Mouse (Mus musculus) stomach, embryonic 14.5 days (tissue): Measurements from ENCODE around the gene Tead2. TPM values are rescaled to one million over a fixed set of nuclear protein-coding genes. Genes with fewer than 3 reads are reported as not detected.

Experiments used
- ATAC-seq: fragments of 200-750 bp; cut with Nextera tagmentation; 2 replicates; pipeline ENCODE4 v1.8.0; 2017; ENCODE audit warnings: low read depth, moderate TSS enrichment; ENCODE audit not compliant: insufficient number of reproducible peaks, insufficient read depth, low FRiP score
- H3K27ac ChIP-seq: fragments of 300-500 bp; sonication (generic); 2 replicates; pipeline ENCODE4 v1.5.1; 2014; ENCODE audit warnings: mild to moderate bottlenecking, low read length, moderate library complexity, mixed read lengths
- H3K27me3 ChIP-seq: fragments of 300-500 bp; sonication (generic); 2 replicates; pipeline ENCODE4 v1.6.1; 2014; ENCODE audit warnings: low read length, control low read depth, mixed read lengths; ENCODE audit not compliant: control insufficient read depth, insufficient read depth
- H3K36me3 ChIP-seq: fragments of 300-500 bp; sonication (generic); 2 replicates; pipeline ENCODE4 v1.6.1; 2014; ENCODE audit warnings: mild to moderate bottlenecking, control low read depth, low read length, moderate library complexity, mixed read lengths; ENCODE audit not compliant: control insufficient read depth, insufficient read depth
- H3K4me1 ChIP-seq: fragments of 300-500 bp; sonication (generic); 2 replicates; pipeline ENCODE4 v1.6.1; 2014; ENCODE audit warnings: low read length, control low read depth, mixed read lengths; ENCODE audit not compliant: control insufficient read depth, insufficient read depth
- H3K4me2 ChIP-seq: fragments of 300-500 bp; sonication (generic); replicated peaks from 2 replicates; pipeline ENCODE4 v1.6.1; 2014; ENCODE audit warnings: low read depth, low read length, control low read depth
- H3K4me3 ChIP-seq: fragments of 300-500 bp; sonication (generic); 2 replicates; pipeline ENCODE4 v1.5.1; 2014; ENCODE audit warnings: low read depth, low read length, control low read depth
- H3K9ac ChIP-seq: fragments of 300-500 bp; sonication (generic); replicated peaks from 2 replicates; pipeline ENCODE4 v1.6.1; 2014; ENCODE audit warnings: low read depth, mild to moderate bottlenecking, control low read depth, low read length, moderate library complexity, mixed read lengths
- H3K9me3 ChIP-seq: fragments of 300-500 bp; sonication (generic); 2 replicates; pipeline ENCODE4 v1.6.1; 2016; ENCODE audit warnings: low read depth, low read length, control low read depth; ENCODE audit not compliant: control insufficient read depth
- WGBS: fragments of 180-500 bp; shearing (Covaris S2); extraction: QIAGEN DNeasy Blood & Tissue Kit; methylation state at CpG from one replicate; pipeline ENCODE4 v1.1.7; 2014; 5-methylcytosine and 5-hydroxymethylcytosine counted together
- microRNA-seq: library from miRNA; unstranded; fragments of <30 nt; microRNA quantifications from one replicate; pipeline ENCODE4, GENCODE M21; 2016
- polyA plus RNA-seq: library from polyadenylated mRNA; unstranded; fragments of >200 nt; fragmentation: Nextera tagmentation; extraction: Ambion mirVana; gene quantifications from 2 replicates; pipeline ENCODE4 v1.2.1, GENCODE M21; 2014

Gene Tead2
- polyA plus RNA-seq, 1 experiment from 2014 or later = 167 TPM

- 61% methylated on average over 7 of the region's 7 CpGs for WGBS
- H3K27ac ChIP-seq = no peak overlapping the region
- H3K36me3 ChIP-seq = no peaks in the 10 kb centered on the region
- H3K27me3 ChIP-seq = no peaks in the 10 kb centered on the region
- no peak overlapping the region for H3K4me2 ChIP-seq
- ATAC-seq = no peak
- H3K9ac ChIP-seq = no peak overlapping the region
- no peak overlapping the region for H3K4me3 ChIP-seq
- no peaks in the 10 kb centered on the region for H3K9me3 ChIP-seq
- peaks cover 3% of the 10 kb centered on the region; the same call in 1 of the 2 replicates for H3K4me1 ChIP-seq
Measured at GRCm38 (mm10) chr7:45263006-45263607, 47.6 kb downstream of the Tead2 start.

- Histone ChIP-seq H3K27me3 (no peaks in the 10 kb centered on the region), H3K9ac (no peak overlapping the region), H3K9me3 (no peaks in the 10 kb centered on the region), H3K4me2 (no peak overlapping the region), H3K27ac (no peak overlapping the region), H3K36me3 (no peaks in the 10 kb centered on the region), H3K4me3 (no peak overlapping the region), H3K4me1 (peaks cover 3% of the 10 kb centered on the region; the same call in 1 of the 2 replicates)
- 74% methylated on average over 3 of the region's 3 CpGs for WGBS
- ATAC-seq = no peak
Measured at GRCm38 (mm10) chr7:45264348-45264747, 48.8 kb downstream of the Tead2 start.

- H3K4me2 ChIP-seq = no peak overlapping the region
- no peaks in the 10 kb centered on the region for H3K27me3 ChIP-seq
- no peak overlapping the region for H3K4me3 ChIP-seq
- WGBS = 72% methylated on average over 1 of the region's 1 CpGs
- peaks cover 3% of the 10 kb centered on the region; the same call in 1 of the 2 replicates for H3K4me1 ChIP-seq
- ATAC-seq = no peak
- no peaks in the 10 kb centered on the region for H3K9me3 ChIP-seq
- no peak overlapping the region for H3K27ac ChIP-seq
- H3K9ac ChIP-seq = no peak overlapping the region
- no peaks in the 10 kb centered on the region for H3K36me3 ChIP-seq
Measured at GRCm38 (mm10) chr7:45265518-45265917, 50.0 kb downstream of the Tead2 start.

- H3K9me3 ChIP-seq = no peaks in the 10 kb centered on the region
- no peak overlapping the region for H3K27ac ChIP-seq
- peaks cover 5% of the 10 kb centered on the region; the same call in 1 of the 2 replicates for H3K4me1 ChIP-seq
- no peak for ATAC-seq
- H3K4me2 ChIP-seq = no peak overlapping the region
- 47% methylated on average over 10 of the region's 10 CpGs for WGBS
- H3K27me3 ChIP-seq = no peaks in the 10 kb centered on the region
- H3K36me3 ChIP-seq = no peaks in the 10 kb centered on the region
- no peak overlapping the region for H3K4me3 ChIP-seq
- H3K9ac ChIP-seq = no peak overlapping the region
Measured at GRCm38 (mm10) chr7:45272786-45273412, 57.3 kb downstream of the Tead2 start.

- no peak for ATAC-seq
- 84% methylated on average over 8 of the region's 8 CpGs for WGBS
Measured at GRCm38 (mm10) chr7:45273672-45274071, 58.1 kb downstream of the Tead2 start.

GRCm38 (mm10) chr7:45277136-45277760 lies 61.7 kb downstream of the Tead2 start, which contains the start of gene Slc6a21:
Gene Slc6a21 (plus strand): TSS chr7:45277513.
- no peaks in the 10 kb centered on the region for H3K27me3 ChIP-seq
- no peaks in the 10 kb centered on the region for H3K9me3 ChIP-seq
- WGBS = 7% methylated on average over 43 of the region's 44 CpGs
- H3K4me2 ChIP-seq = peak within 1 kb of the TSS; percentile 57
- no peaks in the 10 kb centered on the region for H3K36me3 ChIP-seq
- H3K9ac ChIP-seq = no peak within 1 kb of the TSS
- peaks cover 5% of the 10 kb centered on the region; the same call in 1 of the 2 replicates for H3K4me1 ChIP-seq
- H3K4me3 ChIP-seq = peak within 1 kb of the TSS; percentile 34
- H3K27ac ChIP-seq = no peak within 1 kb of the TSS
- ATAC-seq = no peak; the same call in 1 of the 2 replicates

More at GRCm38 (mm10) chr7:45273672-45274071, 58.1 kb downstream of the Tead2 start:
- Histone ChIP-seq H3K27ac (no peak overlapping the region), H3K27me3 (no peaks in the 10 kb centered on the region), H3K9ac (no peak overlapping the region), H3K4me1 (peaks cover 5% of the 10 kb centered on the region; the same call in 1 of the 2 replicates), H3K4me3 (no peak overlapping the region), H3K36me3 (no peaks in the 10 kb centered on the region), H3K9me3 (no peaks in the 10 kb centered on the region), H3K4me2 (no peak overlapping the region)

Small RNA genes within 50 kb of the gene (microRNA-seq; reads per million reads assigned to microRNA genes)
- not detected for gene Mir7055

Other genes starting within 250 kb of the Tead2 start
- 24.7 and 25.0 TPM in 2 replicates for gene Cpt1c, start 240.9 kb upstream of the Tead2 start, polyA plus RNA-seq
- 165 and 186 TPM in 2 replicates for gene Prmt1, start 229.2 kb upstream of the Tead2 start, polyA plus RNA-seq
- 89.2 and 96.0 TPM in 2 replicates for gene Irf3, start 218.1 kb upstream of the Tead2 start, polyA plus RNA-seq
- 60.6 and 62.9 TPM in 2 replicates for gene Bcl2l12, start 217.0 kb upstream of the Tead2 start, polyA plus RNA-seq
- 48.9 and 49.8 TPM in 2 replicates for gene Scaf1, start 199.4 kb upstream of the Tead2 start, polyA plus RNA-seq
- gene Rras, start 197.8 kb upstream of the Tead2 start, polyA plus RNA-seq = 71.0 and 75.0 TPM in 2 replicates
- gene Prr12, start 162.9 kb upstream of the Tead2 start, polyA plus RNA-seq = 13.7 and 17.8 TPM in 2 replicates
- 58.9 and 63.6 TPM in 2 replicates for gene Nosip, start 153.3 kb upstream of the Tead2 start, polyA plus RNA-seq
- 20.7 and 20.9 TPM in 2 replicates for gene Prrg2, start 153.1 kb upstream of the Tead2 start, polyA plus RNA-seq
- 418 and 432 TPM in 2 replicates for gene Rcn3, start 123.5 kb upstream of the Tead2 start, polyA plus RNA-seq
- gene Fcgrt, start 111.9 kb upstream of the Tead2 start, polyA plus RNA-seq = 78.6 and 79.9 TPM in 2 replicates
- gene Rps11, start 91.3 kb upstream of the Tead2 start, polyA plus RNA-seq = 1,682 and 1,777 TPM in 2 replicates
- gene Rpl13a, start 87.0 kb upstream of the Tead2 start, polyA plus RNA-seq = 1,622 and 1,649 TPM in 2 replicates
- 0.65 and 0.83 TPM in 2 replicates for gene Gm45713, start 79.5 kb upstream of the Tead2 start, polyA plus RNA-seq
- gene Flt3l, start 79.3 kb upstream of the Tead2 start, polyA plus RNA-seq = 2.1 and 2.9 TPM in 2 replicates
- 103 and 114 TPM in 2 replicates for gene Pih1d1, start 61.5 kb upstream of the Tead2 start, polyA plus RNA-seq
- 43.4 and 54.1 TPM in 2 replicates for gene Aldh16a1, start 61.2 kb upstream of the Tead2 start, polyA plus RNA-seq
- gene Slc17a7, start 51.8 kb upstream of the Tead2 start, polyA plus RNA-seq = 0.20 TPM in 1 of 2 replicates, not detected in the other
- gene Gfy, start 36.2 kb upstream of the Tead2 start, polyA plus RNA-seq = not detected in 2 replicates
- gene Pth2, start 34.8 kb upstream of the Tead2 start, polyA plus RNA-seq = not detected in 2 replicates
- 0.22 and 0.55 TPM in 2 replicates for gene Ccdc155, start 10.9 kb upstream of the Tead2 start, polyA plus RNA-seq
- 0.45 and 1.2 TPM in 2 replicates for gene Dkkl1, start 3.6 kb upstream of the Tead2 start, polyA plus RNA-seq
- 2.2 and 3.5 TPM in 2 replicates for gene Cd37, start 23.4 kb downstream of the Tead2 start, polyA plus RNA-seq
- not detected in 2 replicates for gene Slc6a16, start 25.3 kb downstream of the Tead2 start, polyA plus RNA-seq
- gene Slc6a21, start 61.8 kb downstream of the Tead2 start, polyA plus RNA-seq = not detected in 2 replicates
- 18.3 and 23.5 TPM in 2 replicates for gene Trpm4, start 118.0 kb downstream of the Tead2 start, polyA plus RNA-seq
- gene Hrc, start 119.5 kb downstream of the Tead2 start, polyA plus RNA-seq = 0.78 and 1.8 TPM in 2 replicates
- gene Ppfia3, start 151.3 kb downstream of the Tead2 start, polyA plus RNA-seq = 5.2 and 6.1 TPM in 2 replicates
- gene Lin7b, start 154.8 kb downstream of the Tead2 start, polyA plus RNA-seq = 4.2 and 5.1 TPM in 2 replicates
- gene Snrnp70, start 180.0 kb downstream of the Tead2 start, polyA plus RNA-seq = 118 and 124 TPM in 2 replicates
- gene Kcna7, start 189.9 kb downstream of the Tead2 start, polyA plus RNA-seq = not detected in 2 replicates
- 4.1 and 4.5 TPM in 2 replicates for gene Ntf5, start 197.9 kb downstream of the Tead2 start, polyA plus RNA-seq
- gene Lhb, start 205.1 kb downstream of the Tead2 start, polyA plus RNA-seq = 0.52 TPM in 1 of 2 replicates, not detected in the other
- gene Gys1, start 219.1 kb downstream of the Tead2 start, polyA plus RNA-seq = 32.7 and 35.3 TPM in 2 replicates
- gene Ruvbl2, start 222.3 kb downstream of the Tead2 start, polyA plus RNA-seq = 132 and 135 TPM in 2 replicates
- 4,275 and 4,681 TPM in 2 replicates for gene Ftl1, start 244.1 kb downstream of the Tead2 start, polyA plus RNA-seq